Mouse (Mus musculus): Measurements from ENCODE around the gene D7Ertd443e. TPM values are rescaled to one million over a fixed set of nuclear protein-coding genes. Genes with fewer than 3 reads are reported as not detected.
A peak's percentile ranks its signal among the peaks of the same experiment; 100 is the strongest.

The D7Ertd443e gene
- polyA plus RNA-seq, 1 experiment from 2014 or later, result 0.05 TPM

DNA sequence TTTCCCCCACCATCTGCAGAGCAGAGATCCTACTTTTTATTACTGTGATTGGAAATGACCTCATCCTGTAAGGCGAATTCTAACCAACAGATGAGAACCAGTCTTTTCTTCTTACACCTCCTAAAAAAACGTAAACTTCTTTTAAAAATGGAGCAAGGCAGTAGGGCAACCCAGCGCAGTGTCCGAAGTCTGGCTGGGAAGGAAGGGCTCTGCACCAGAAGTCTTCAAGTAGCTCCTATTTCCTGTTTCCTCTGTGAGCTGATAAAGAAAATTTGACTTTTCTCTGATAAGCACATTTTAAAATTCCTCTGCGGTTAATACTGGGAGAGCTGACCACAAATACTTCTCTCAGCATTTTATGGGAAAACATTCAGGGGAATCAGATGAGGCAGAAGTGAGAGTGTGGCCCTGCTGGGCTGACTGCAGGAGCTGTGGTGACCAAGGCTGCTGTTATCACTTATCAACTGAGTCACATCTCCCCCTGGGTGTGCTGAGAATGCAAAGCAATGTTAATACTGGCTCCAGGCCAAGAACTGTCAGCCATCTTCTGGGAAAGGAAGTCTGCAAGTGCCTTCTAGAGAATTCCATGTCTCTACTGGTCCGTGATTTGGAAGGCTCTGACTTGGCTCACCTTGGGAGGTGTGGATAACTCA, 97.8 kb downstream of the D7Ertd443e start:
- H3K4me2 ChIP-seq, result no peak overlapping the region
- WGBS, result 85% methylated on average over 6 of the region's 6 CpGs
- no peaks in the 10 kb centered on the region for H3K4me1 ChIP-seq
- no peak overlapping the region for H3K27ac ChIP-seq
- no peak overlapping the region for H3K4me3 ChIP-seq
- H3K9me3 ChIP-seq (replicated peaks), result no peaks in the 10 kb centered on the region
- no peak for ATAC-seq
- H3K36me3 ChIP-seq (ENCODE audit: poor library complexity, severe bottlenecking), result no peaks in the 10 kb centered on the region
- no peaks in the 10 kb centered on the region for H3K27me3 ChIP-seq
- H3K9ac ChIP-seq, result no peak overlapping the region

DNA sequence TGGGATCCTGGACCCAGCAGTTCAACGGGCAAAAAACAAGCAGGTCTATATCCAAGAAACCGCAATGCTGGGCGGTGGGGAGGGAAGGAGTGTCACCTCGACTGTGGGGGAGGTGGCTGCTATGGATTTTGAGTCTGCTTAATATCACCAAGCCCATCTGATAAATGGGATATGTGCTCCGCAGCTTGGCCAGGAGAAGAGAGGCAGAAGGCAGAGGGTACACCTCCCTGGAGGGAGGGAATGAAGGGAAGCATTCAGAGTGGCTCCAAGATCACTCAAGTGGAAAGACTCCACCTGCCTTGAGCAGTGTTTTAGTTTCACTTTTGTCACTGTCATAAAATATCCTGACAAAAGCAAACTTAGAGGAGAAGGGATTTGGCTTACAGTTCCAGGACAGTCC, 112.5 kb downstream of the D7Ertd443e start:
- 89% methylated on average over 5 of the region's 5 CpGs for WGBS
- H3K27ac ChIP-seq, result no peak overlapping the region
- H3K4me2 ChIP-seq, result no peak overlapping the region
- no peaks in the 10 kb centered on the region for H3K36me3 ChIP-seq (ENCODE audit: poor library complexity, severe bottlenecking)
- no peak for ATAC-seq
- H3K4me3 ChIP-seq, result no peak overlapping the region
- H3K4me1 ChIP-seq, result no peaks in the 10 kb centered on the region
- no peak overlapping the region for H3K9ac ChIP-seq
- H3K9me3 ChIP-seq (replicated peaks), result no peaks in the 10 kb centered on the region
- H3K27me3 ChIP-seq, result no peaks in the 10 kb centered on the region; the same call in 1 of the 2 replicates

GRCm38 (mm10) chr7:134272421-134272820, 113.0 kb downstream of the D7Ertd443e start:
- Histone ChIP-seq H3K4me2 (no peak overlapping the region), H3K27me3 (no peaks in the 10 kb centered on the region; the same call in 1 of the 2 replicates), H3K27ac (no peak overlapping the region), H3K9ac (no peak overlapping the region), H3K9me3 (replicated peaks) (no peaks in the 10 kb centered on the region), H3K4me3 (no peak overlapping the region), H3K4me1 (no peaks in the 10 kb centered on the region), H3K36me3 (ENCODE audit: poor library complexity, severe bottlenecking) (no peaks in the 10 kb centered on the region)
- no peak for ATAC-seq
- 67% methylated on average over 4 of the region's 4 CpGs for WGBS

- H3K36me3 ChIP-seq (ENCODE audit: poor library complexity, severe bottlenecking), result no peaks in the 10 kb centered on the region
- 79% methylated on average over 4 of the region's 4 CpGs for WGBS
- H3K4me3 ChIP-seq, result no peak overlapping the region
- H3K4me2 ChIP-seq, result no peak overlapping the region
- H3K9ac ChIP-seq, result no peak overlapping the region
- H3K27ac ChIP-seq, result no peak overlapping the region
- no peaks in the 10 kb centered on the region; the same call in 1 of the 2 replicates for H3K27me3 ChIP-seq
- H3K4me1 ChIP-seq, result no peaks in the 10 kb centered on the region
- H3K9me3 ChIP-seq (replicated peaks), result no peaks in the 10 kb centered on the region
- no peak for ATAC-seq
Observed at GRCm38 (mm10) chr7:134265783-134266182, 119.7 kb downstream of the D7Ertd443e start.

DNA sequence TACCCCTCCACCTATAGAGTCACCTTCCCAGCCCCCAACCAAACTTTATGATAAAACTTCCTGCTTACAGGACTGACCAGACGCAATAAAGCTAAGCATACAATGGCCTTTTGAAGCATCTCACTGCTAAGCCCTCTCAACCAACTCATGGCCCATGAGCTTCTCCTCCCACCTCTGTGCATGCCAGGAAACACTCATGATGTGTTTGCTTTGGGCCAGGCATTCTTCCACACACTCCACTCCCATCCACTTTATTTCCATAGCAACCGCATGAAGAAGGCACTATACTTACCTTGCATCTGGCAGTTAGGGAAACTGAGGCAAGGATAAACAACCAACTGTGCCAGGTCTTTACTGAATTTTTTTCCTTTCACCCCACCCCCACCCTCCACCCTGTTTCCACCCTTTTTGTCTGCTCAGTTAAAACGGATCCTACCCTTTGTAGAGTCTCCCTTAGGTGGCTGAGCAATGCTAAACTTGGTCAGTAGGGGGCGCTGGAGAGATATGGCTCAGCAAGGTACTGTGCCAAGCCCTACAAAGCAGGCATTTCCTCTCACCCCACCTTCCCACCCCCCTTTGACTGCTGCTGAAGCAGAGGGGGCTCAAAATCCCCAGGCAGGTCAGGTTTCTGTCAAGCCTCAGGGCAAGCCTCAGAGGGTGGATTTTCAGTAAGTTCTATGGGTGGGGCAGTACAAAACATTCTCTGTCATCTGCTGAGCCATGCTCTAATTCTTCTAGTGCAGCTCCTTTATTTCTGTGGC, 122.1 kb downstream of the D7Ertd443e start:
- Histone ChIP-seq H3K4me2 (no peak overlapping the region), H3K27me3 (no peaks in the 10 kb centered on the region; the same call in 1 of the 2 replicates), H3K4me1 (no peaks in the 10 kb centered on the region), H3K27ac (no peak overlapping the region), H3K4me3 (no peak overlapping the region), H3K9ac (no peak overlapping the region), H3K9me3 (replicated peaks) (no peaks in the 10 kb centered on the region), H3K36me3 (ENCODE audit: poor library complexity, severe bottlenecking) (no peaks in the 10 kb centered on the region)
- WGBS, result 49% methylated on average over 4 of the region's 4 CpGs
- ATAC-seq, result 0 out of 2 replicates have a peak, but pooled peaks have one; percentile 45

DNA sequence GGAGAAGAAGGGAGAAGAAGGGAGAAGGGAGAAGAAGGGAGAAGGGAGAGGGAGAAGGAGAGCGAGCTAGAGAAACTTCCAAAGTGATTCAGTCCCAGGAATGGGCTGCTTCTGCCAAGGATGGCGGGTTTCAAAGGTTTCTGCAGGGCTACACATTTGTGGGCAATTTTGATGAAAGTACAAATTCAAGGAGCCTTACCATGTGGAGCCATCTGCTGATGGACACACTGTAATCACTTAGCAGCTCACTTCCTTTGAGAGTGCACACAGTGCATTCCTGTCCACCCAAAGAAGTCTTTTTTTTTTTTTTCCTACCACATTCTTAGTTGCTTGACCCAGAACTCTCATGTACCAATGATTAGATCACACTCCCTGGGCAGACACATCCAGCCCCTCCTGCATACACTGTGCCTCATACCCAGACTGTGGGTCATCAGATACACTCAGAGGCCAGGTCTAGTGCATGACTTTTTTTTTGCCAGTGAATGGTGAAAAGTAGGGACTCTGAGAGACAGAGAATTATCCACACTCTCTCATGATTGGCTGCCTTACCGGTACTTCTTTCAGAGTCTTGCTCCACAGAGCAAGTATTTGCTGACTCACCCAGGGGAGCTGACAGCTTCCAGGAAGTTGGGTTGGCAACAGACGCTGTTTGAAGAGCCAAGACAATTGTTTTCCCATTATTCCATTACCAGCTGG, 124.3 kb downstream of the D7Ertd443e start:
- Histone ChIP-seq H3K4me2 (no peak overlapping the region), H3K9me3 (replicated peaks) (no peaks in the 10 kb centered on the region), H3K4me1 (no peaks in the 10 kb centered on the region), H3K4me3 (no peak overlapping the region), H3K36me3 (ENCODE audit: poor library complexity, severe bottlenecking) (no peaks in the 10 kb centered on the region), H3K27ac (no peak overlapping the region), H3K27me3 (no peaks in the 10 kb centered on the region), H3K9ac (no peak overlapping the region)
- no peak for ATAC-seq
- WGBS, result 71% methylated on average over 4 of the region's 4 CpGs

GRCm38 (mm10) chr7:134250273-134250870, 135.1 kb downstream of the D7Ertd443e start:
- ATAC-seq, result no peak
- 87% methylated on average over 7 of the region's 7 CpGs for WGBS

GRCm38 (mm10) chr7:134248041-134248440, 137.4 kb downstream of the D7Ertd443e start:
- Histone ChIP-seq H3K27ac (no peak overlapping the region), H3K9ac (no peak overlapping the region), H3K4me1 (no peaks in the 10 kb centered on the region), H3K9me3 (replicated peaks) (no peaks in the 10 kb centered on the region), H3K27me3 (no peaks in the 10 kb centered on the region), H3K4me3 (no peak overlapping the region), H3K4me2 (no peak overlapping the region), H3K36me3 (ENCODE audit: poor library complexity, severe bottlenecking) (no peaks in the 10 kb centered on the region)
- 93% methylated on average over 2 of the region's 2 CpGs for WGBS
- no peak for ATAC-seq

More at GRCm38 (mm10) chr7:134250273-134250870, 135.1 kb downstream of the D7Ertd443e start:
- no peaks in the 10 kb centered on the region for H3K9me3 ChIP-seq (replicated peaks)
- no peaks in the 10 kb centered on the region for H3K36me3 ChIP-seq (ENCODE audit: poor library complexity, severe bottlenecking)
- no peak overlapping the region for H3K4me2 ChIP-seq
- H3K4me1 ChIP-seq, result no peaks in the 10 kb centered on the region
- no peaks in the 10 kb centered on the region for H3K27me3 ChIP-seq
- no peak overlapping the region for H3K9ac ChIP-seq
- no peak overlapping the region for H3K27ac ChIP-seq
- H3K4me3 ChIP-seq, result no peak overlapping the region

GRCm38 (mm10) chr7:134246624-134247023, 138.8 kb downstream of the D7Ertd443e start:
- H3K36me3 ChIP-seq (ENCODE audit: poor library complexity, severe bottlenecking), result no peaks in the 10 kb centered on the region
- H3K27ac ChIP-seq, result no peak overlapping the region
- no peaks in the 10 kb centered on the region for H3K9me3 ChIP-seq (replicated peaks)
- H3K4me2 ChIP-seq, result no peak overlapping the region
- H3K9ac ChIP-seq, result no peak overlapping the region
- H3K27me3 ChIP-seq, result no peaks in the 10 kb centered on the region
- H3K4me3 ChIP-seq, result no peak overlapping the region
- ATAC-seq, result no peak
- no peaks in the 10 kb centered on the region for H3K4me1 ChIP-seq
- WGBS, result 28% methylated on average over 5 of the region's 5 CpGs

DNA sequence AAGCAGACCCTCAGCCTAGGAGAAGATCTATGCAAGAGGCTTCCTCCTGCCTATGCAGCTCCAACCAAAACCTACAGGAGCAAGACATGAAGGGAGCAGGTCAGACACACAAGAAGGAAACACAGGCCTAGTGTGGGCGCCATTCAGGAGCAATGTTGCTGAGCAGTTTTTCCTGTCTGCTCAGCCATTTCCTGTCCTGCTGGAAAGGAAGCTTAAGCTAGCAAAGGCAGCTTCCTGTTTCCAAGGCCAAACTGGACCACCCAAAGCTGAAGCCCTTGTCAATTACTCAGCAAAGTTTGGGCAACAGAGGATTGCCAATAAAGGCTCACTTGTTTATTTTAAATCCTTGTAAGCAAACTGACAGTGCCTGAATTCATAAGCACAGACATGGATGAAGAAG, 142.7 kb downstream of the D7Ertd443e start:
- H3K4me2 ChIP-seq, result no peak overlapping the region
- ATAC-seq, result no peak
- H3K4me1 ChIP-seq, result no peaks in the 10 kb centered on the region
- no peaks in the 10 kb centered on the region for H3K27me3 ChIP-seq
- no peak overlapping the region for H3K4me3 ChIP-seq
- no peak overlapping the region for H3K27ac ChIP-seq
- no peaks in the 10 kb centered on the region for H3K9me3 ChIP-seq (replicated peaks)
- H3K36me3 ChIP-seq (ENCODE audit: poor library complexity, severe bottlenecking), result no peaks in the 10 kb centered on the region
- H3K9ac ChIP-seq, result no peak overlapping the region
- WGBS, result 76% methylated on average over 1 of the region's 1 CpGs

DNA sequence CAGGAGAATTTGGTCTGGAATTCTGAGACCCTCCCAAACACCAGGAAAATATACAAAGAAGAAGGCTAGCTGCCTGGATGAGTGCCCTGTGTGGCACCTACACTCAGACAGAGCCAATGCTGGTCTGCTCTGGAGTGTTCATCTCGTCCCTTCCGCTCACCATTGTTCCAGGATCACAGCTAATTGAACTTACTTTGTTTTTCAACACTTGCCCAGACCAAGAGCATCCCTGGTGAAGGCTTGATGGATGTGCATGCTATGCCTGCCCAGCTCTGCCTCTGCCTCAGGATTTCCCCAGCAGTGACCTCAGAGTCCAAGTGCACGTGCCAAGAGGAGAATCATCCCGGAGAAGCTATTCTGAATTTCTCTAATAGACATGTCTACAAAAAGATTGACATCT, 144.2 kb downstream of the D7Ertd443e start:
- ATAC-seq, result no peak

GRCm38 (mm10) chr7:134240579-134240978, 144.9 kb downstream of the D7Ertd443e start:
- Histone ChIP-seq H3K27ac (no peak overlapping the region), H3K4me3 (no peak overlapping the region), H3K9me3 (replicated peaks) (no peaks in the 10 kb centered on the region), H3K4me2 (no peak overlapping the region), H3K4me1 (no peaks in the 10 kb centered on the region), H3K36me3 (ENCODE audit: poor library complexity, severe bottlenecking) (no peaks in the 10 kb centered on the region), H3K27me3 (no peaks in the 10 kb centered on the region), H3K9ac (no peak overlapping the region)
- ATAC-seq, result no peak
- 91% methylated on average over 1 of the region's 1 CpGs for WGBS

More for the DNA sequence above, 144.2 kb downstream of the D7Ertd443e start:
- no peaks in the 10 kb centered on the region for H3K4me1 ChIP-seq
- no peak overlapping the region for H3K9ac ChIP-seq
- no peaks in the 10 kb centered on the region for H3K27me3 ChIP-seq
- no peaks in the 10 kb centered on the region for H3K9me3 ChIP-seq (replicated peaks)
- no peak overlapping the region for H3K4me2 ChIP-seq
- WGBS, result 76% methylated on average over 4 of the region's 4 CpGs
- no peaks in the 10 kb centered on the region for H3K36me3 ChIP-seq (ENCODE audit: poor library complexity, severe bottlenecking)
- no peak overlapping the region for H3K27ac ChIP-seq
- H3K4me3 ChIP-seq, result no peak overlapping the region
